Mouse (Mus musculus): ENCODE data around the gene Fgfr2. TPM values are rescaled to one million over a fixed set of nuclear protein-coding genes. Genes with fewer than 3 reads are reported as not detected.

Fgfr2 gene
- polyA plus RNA-seq, 1 experiment from 2014 or later, result 104 TPM

GRCm38 (mm10) chr7:131477140-131477539 is 1646.0 kb downstream of the Fgfr2 start:
- ATAC-seq (ENCODE audit: insufficient read depth, low FRiP score, low read depth), result no peak
- Histone ChIP-seq H3K27ac (no peak overlapping the region), H3K27me3 (replicated peaks) (no peaks in the 10 kb centered on the region), H3K4me1 (no peaks in the 10 kb centered on the region), H3K9me3 (no peaks in the 10 kb centered on the region), H3K4me2 (no peak overlapping the region), H3K9ac (no peak overlapping the region), H3K36me3 (no peaks in the 10 kb centered on the region), H3K4me3 (replicated peaks) (no peak overlapping the region)
- 17% methylated on average over 8 of the region's 8 CpGs for WGBS

GRCm38 (mm10) chr7:131471551-131471950 is 1651.6 kb downstream of the Fgfr2 start:
- H3K27ac ChIP-seq, result no peak overlapping the region
- H3K4me3 ChIP-seq (replicated peaks), result no peak overlapping the region
- no peaks in the 10 kb centered on the region for H3K4me1 ChIP-seq
- no peak for ATAC-seq (ENCODE audit: insufficient read depth, low FRiP score, low read depth)
- no peaks in the 10 kb centered on the region for H3K27me3 ChIP-seq (replicated peaks)
- no peaks in the 10 kb centered on the region for H3K36me3 ChIP-seq
- H3K4me2 ChIP-seq, result no peak overlapping the region
- WGBS, result 78% methylated on average over 5 of the region's 5 CpGs
- H3K9ac ChIP-seq, result no peak overlapping the region
- no peaks in the 10 kb centered on the region for H3K9me3 ChIP-seq

- 69% methylated on average over 3 of the region's 3 CpGs for WGBS
Measured at GRCm38 (mm10) chr7:131469506-131469905, 1653.6 kb downstream of the Fgfr2 start.

GRCm38 (mm10) chr7:131467312-131467711 is 1655.8 kb downstream of the Fgfr2 start:
- Histone ChIP-seq H3K9me3 (no peaks in the 10 kb centered on the region), H3K4me1 (no peaks in the 10 kb centered on the region), H3K4me3 (replicated peaks) (no peak overlapping the region), H3K27me3 (replicated peaks) (no peaks in the 10 kb centered on the region), H3K27ac (no peak overlapping the region), H3K9ac (no peak overlapping the region), H3K36me3 (no peaks in the 10 kb centered on the region), H3K4me2 (no peak overlapping the region)
- WGBS, result 87% methylated on average over 3 of the region's 3 CpGs
- no peak for ATAC-seq (ENCODE audit: insufficient read depth, low FRiP score, low read depth)

More at GRCm38 (mm10) chr7:131469506-131469905, 1653.6 kb downstream of the Fgfr2 start:
- no peak overlapping the region for H3K4me3 ChIP-seq (replicated peaks)
- no peaks in the 10 kb centered on the region for H3K27me3 ChIP-seq (replicated peaks)
- H3K9ac ChIP-seq, result no peak overlapping the region
- no peaks in the 10 kb centered on the region for H3K36me3 ChIP-seq
- ATAC-seq (ENCODE audit: insufficient read depth, low FRiP score, low read depth), result no peak
- no peak overlapping the region for H3K27ac ChIP-seq
- H3K4me1 ChIP-seq, result no peaks in the 10 kb centered on the region
- no peak overlapping the region for H3K4me2 ChIP-seq
- H3K9me3 ChIP-seq, result no peaks in the 10 kb centered on the region

GRCm38 (mm10) chr7:131465735-131466134 is 1657.4 kb downstream of the Fgfr2 start:
- no peak for ATAC-seq (ENCODE audit: insufficient read depth, low FRiP score, low read depth)
- 60% methylated on average over 3 of the region's 3 CpGs for WGBS
- no peaks in the 10 kb centered on the region for H3K4me1 ChIP-seq
- no peaks in the 10 kb centered on the region for H3K27me3 ChIP-seq (replicated peaks)
- H3K36me3 ChIP-seq, result no peaks in the 10 kb centered on the region
- no peak overlapping the region for H3K9ac ChIP-seq
- H3K27ac ChIP-seq, result no peak overlapping the region
- no peak overlapping the region for H3K4me2 ChIP-seq
- no peak overlapping the region for H3K4me3 ChIP-seq (replicated peaks)
- no peaks in the 10 kb centered on the region for H3K9me3 ChIP-seq

- Histone ChIP-seq H3K4me2 (no peak overlapping the region), H3K9me3 (no peaks in the 10 kb centered on the region), H3K27me3 (replicated peaks) (no peaks in the 10 kb centered on the region), H3K27ac (no peak overlapping the region), H3K4me1 (no peaks in the 10 kb centered on the region), H3K36me3 (no peaks in the 10 kb centered on the region), H3K9ac (no peak overlapping the region), H3K4me3 (replicated peaks) (no peak overlapping the region)
- no peak for ATAC-seq (ENCODE audit: insufficient read depth, low FRiP score, low read depth)
- WGBS, result 70% methylated on average over 3 of the region's 3 CpGs
Measured at GRCm38 (mm10) chr7:131465117-131465601, 1658.0 kb downstream of the Fgfr2 start.

- Histone ChIP-seq H3K9me3 (no peaks in the 10 kb centered on the region), H3K27ac (no peak overlapping the region), H3K9ac (no peak overlapping the region), H3K4me1 (no peaks in the 10 kb centered on the region), H3K4me2 (no peak overlapping the region), H3K27me3 (replicated peaks) (no peaks in the 10 kb centered on the region), H3K36me3 (no peaks in the 10 kb centered on the region), H3K4me3 (replicated peaks) (no peak overlapping the region)
- no peak for ATAC-seq (ENCODE audit: insufficient read depth, low FRiP score, low read depth)
- WGBS, result 77% methylated on average over 5 of the region's 5 CpGs
Measured at GRCm38 (mm10) chr7:131456714-131457113, 1666.4 kb downstream of the Fgfr2 start.

- 68% methylated on average over 3 of the region's 3 CpGs for WGBS
- Histone ChIP-seq H3K36me3 (peaks cover 11% of the 10 kb centered on the region; the same call in 1 of the 2 replicates), H3K4me3 (replicated peaks) (no peak overlapping the region), H3K9ac (no peak overlapping the region), H3K4me1 (no peaks in the 10 kb centered on the region), H3K9me3 (no peaks in the 10 kb centered on the region), H3K27ac (no peak overlapping the region), H3K27me3 (replicated peaks) (no peaks in the 10 kb centered on the region), H3K4me2 (no peak overlapping the region)
- no peak for ATAC-seq (ENCODE audit: insufficient read depth, low FRiP score, low read depth)
Measured at GRCm38 (mm10) chr7:131437051-131437450, 1686.1 kb downstream of the Fgfr2 start.

GRCm38 (mm10) chr7:131434276-131434675 is 1688.9 kb downstream of the Fgfr2 start:
- H3K9me3 ChIP-seq, result no peaks in the 10 kb centered on the region
- no peak overlapping the region for H3K4me3 ChIP-seq (replicated peaks)
- no peak overlapping the region for H3K9ac ChIP-seq
- no peaks in the 10 kb centered on the region for H3K4me1 ChIP-seq
- no peak overlapping the region for H3K4me2 ChIP-seq
- no peak for ATAC-seq (ENCODE audit: insufficient read depth, low FRiP score, low read depth)
- no peak overlapping the region for H3K27ac ChIP-seq
- H3K36me3 ChIP-seq, result peaks cover 10% of the 10 kb centered on the region; the same call in 1 of the 2 replicates
- H3K27me3 ChIP-seq (replicated peaks), result no peaks in the 10 kb centered on the region
- 85% methylated on average over 1 of the region's 1 CpGs for WGBS

GRCm38 (mm10) chr7:131432244-131432643 is 1690.9 kb downstream of the Fgfr2 start:
- no peaks in the 10 kb centered on the region for H3K4me1 ChIP-seq
- 23% methylated on average over 1 of the region's 1 CpGs for WGBS
- H3K4me2 ChIP-seq, result no peak overlapping the region
- peaks cover 10% of the 10 kb centered on the region; the same call in 1 of the 2 replicates for H3K36me3 ChIP-seq
- no peak overlapping the region for H3K27ac ChIP-seq
- no peak overlapping the region for H3K4me3 ChIP-seq (replicated peaks)
- no peaks in the 10 kb centered on the region for H3K9me3 ChIP-seq
- no peak for ATAC-seq (ENCODE audit: insufficient read depth, low FRiP score, low read depth)
- no peak overlapping the region for H3K9ac ChIP-seq
- H3K27me3 ChIP-seq (replicated peaks), result no peaks in the 10 kb centered on the region

GRCm38 (mm10) chr7:131427331-131427730 is 1695.8 kb downstream of the Fgfr2 start:
- no peak for ATAC-seq (ENCODE audit: insufficient read depth, low FRiP score, low read depth)
- Histone ChIP-seq H3K9me3 (no peaks in the 10 kb centered on the region), H3K36me3 (peaks cover 7% of the 10 kb centered on the region; the same call in 1 of the 2 replicates), H3K4me3 (replicated peaks) (no peak overlapping the region), H3K27ac (no peak overlapping the region), H3K9ac (no peak overlapping the region), H3K4me1 (no peaks in the 10 kb centered on the region), H3K27me3 (replicated peaks) (no peaks in the 10 kb centered on the region), H3K4me2 (no peak overlapping the region)
- 84% methylated on average over 5 of the region's 5 CpGs for WGBS

- no peaks in the 10 kb centered on the region for H3K27me3 ChIP-seq (replicated peaks)
- H3K4me3 ChIP-seq (replicated peaks), result no peak overlapping the region
- WGBS, result 71% methylated on average over 2 of the region's 2 CpGs
- H3K4me1 ChIP-seq, result no peaks in the 10 kb centered on the region
- H3K9me3 ChIP-seq, result no peaks in the 10 kb centered on the region
- ATAC-seq (ENCODE audit: insufficient read depth, low FRiP score, low read depth), result peak; percentile 92; the same call in 1 of the 2 replicates
- no peak overlapping the region for H3K4me2 ChIP-seq
- no peaks in the 10 kb centered on the region for H3K36me3 ChIP-seq
- H3K9ac ChIP-seq, result no peak overlapping the region
- H3K27ac ChIP-seq, result no peak overlapping the region
Measured at GRCm38 (mm10) chr7:131424912-131425311, 1698.2 kb downstream of the Fgfr2 start.

- H3K27ac ChIP-seq, result no peak overlapping the region
- H3K9me3 ChIP-seq, result no peaks in the 10 kb centered on the region
- no peaks in the 10 kb centered on the region for H3K36me3 ChIP-seq
- 0 out of 2 replicates have a peak, but pooled peaks cover 4% of the 10 kb centered on the region for H3K4me1 ChIP-seq
- no peak overlapping the region for H3K4me3 ChIP-seq (replicated peaks)
- H3K27me3 ChIP-seq (replicated peaks), result no peaks in the 10 kb centered on the region
- no peak for ATAC-seq (ENCODE audit: insufficient read depth, low FRiP score, low read depth)
- H3K4me2 ChIP-seq, result no peak overlapping the region
- H3K9ac ChIP-seq, result no peak overlapping the region
Measured at GRCm38 (mm10) chr7:131417605-131418004, 1705.5 kb downstream of the Fgfr2 start.
